Mouse (Mus musculus) adrenal gland, adult 8-10 months (tissue): ENCODE measurements at regions not wholly inside any gene's neighbourhood (a gene's known extent, or its start where the extent isn't known, plus 50 kb on each side); places are given as distances from the start of the nearest gene placed in this dataset.

Experiments
- DNase-seq: peaks from one replicate; pipeline ENCODE4 v3.0.0; 2022

GRCm38 (mm10) chr13:90292124-90292523 lies 202.7 kb upstream of the Xrcc4 start:
- no peak for DNase-seq

- DNase-seq: no peak
These were observed 191.6 kb upstream of the Xrcc4 start for GRCm38 (mm10) chr13:90280976-90281375.

DNA sequence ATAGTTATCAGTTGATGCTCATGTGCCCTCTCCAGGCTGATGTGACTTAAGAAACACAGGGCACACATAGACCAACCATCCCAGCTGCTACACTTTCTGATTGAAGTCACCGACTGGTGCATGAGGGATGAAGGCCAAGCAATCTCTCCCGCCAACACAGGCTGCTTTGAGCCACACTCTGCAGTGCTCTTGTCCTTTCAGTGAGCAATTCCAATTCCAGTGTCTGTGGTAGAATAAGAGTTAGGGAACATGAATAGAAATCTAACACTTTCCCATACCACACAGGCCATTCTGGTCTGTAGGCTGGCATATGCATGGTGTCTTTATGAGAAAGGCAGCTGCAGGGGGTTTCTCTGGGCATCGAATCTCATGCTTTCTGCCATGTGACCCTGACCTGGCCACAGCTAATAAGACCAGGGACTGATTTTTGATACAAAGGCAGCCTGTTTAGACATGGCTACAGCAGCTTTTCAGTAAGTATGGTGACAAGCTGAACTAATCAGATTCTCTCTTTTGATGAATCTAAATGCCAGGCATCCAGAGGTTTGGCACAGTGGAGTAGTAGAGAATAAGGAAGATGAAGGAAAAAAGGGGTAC lies 190.5 kb upstream of the Xrcc4 start:
- DNase-seq: no peak

GRCm38 (mm10) chr13:90279355-90279754 lies 189.9 kb upstream of the Xrcc4 start:
- no peak for DNase-seq

- DNase-seq: no peak
These were observed 169.8 kb upstream of the Xrcc4 start for GRCm38 (mm10) chr13:90259071-90259742.

GRCm38 (mm10) chr13:90252981-90253380 lies 163.6 kb upstream of the Xrcc4 start:
- DNase-seq: no peak

GRCm38 (mm10) chr13:90245997-90246765 lies 156.8 kb upstream of the Xrcc4 start:
- no peak for DNase-seq

- no peak for DNase-seq
These were observed 148.9 kb upstream of the Xrcc4 start for GRCm38 (mm10) chr13:90238331-90238730.

DNA sequence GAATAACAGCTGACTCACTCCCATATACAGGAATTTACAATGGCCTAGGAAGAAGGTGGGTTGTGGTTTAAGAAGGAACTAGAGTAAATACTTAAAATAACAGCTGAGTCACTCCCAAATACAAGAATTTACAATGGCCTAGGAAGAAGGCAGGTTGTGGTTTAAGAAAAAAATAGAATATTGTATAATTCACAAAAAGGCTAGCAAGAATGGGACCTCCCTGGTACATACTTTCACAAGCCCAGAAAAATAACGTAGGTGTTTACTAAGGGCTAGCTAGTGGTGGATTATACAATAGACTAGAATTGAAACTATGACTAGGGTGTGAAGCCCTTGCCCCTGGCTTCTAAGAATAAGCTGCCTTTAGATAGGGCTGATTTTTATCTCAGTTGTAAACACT lies 144.6 kb upstream of the Xrcc4 start:
- DNase-seq: no peak

DNA sequence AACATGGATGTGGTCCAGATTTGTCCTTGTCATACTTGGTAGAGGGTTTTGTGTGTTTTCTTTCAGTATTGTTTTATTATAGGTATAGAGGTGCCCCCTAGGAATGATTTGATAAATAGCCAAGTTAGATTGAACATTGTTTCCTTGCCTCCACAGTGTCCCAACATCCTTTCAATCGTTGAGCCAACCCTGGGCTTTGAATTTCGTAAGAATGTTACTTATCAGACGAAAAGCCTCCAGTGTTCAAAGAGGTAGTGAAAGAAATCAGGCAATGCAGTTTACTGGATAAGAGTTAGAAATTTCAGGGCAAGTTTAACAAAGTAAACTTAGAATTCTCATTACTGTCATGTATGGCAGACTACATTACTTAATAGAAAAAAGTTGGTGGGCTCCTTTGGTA lies 144.2 kb upstream of the Xrcc4 start:
- DNase-seq: no peak

- no peak for DNase-seq
These were observed 139.7 kb upstream of the Xrcc4 start for GRCm38 (mm10) chr13:90229106-90229505.

GRCm38 (mm10) chr13:90226212-90226611 lies 136.8 kb upstream of the Xrcc4 start:
- DNase-seq: no peak

- no peak for DNase-seq
These were observed 123.0 kb upstream of the Xrcc4 start for GRCm38 (mm10) chr13:90212390-90212789.

GRCm38 (mm10) chr13:90207875-90208274 lies 118.5 kb upstream of the Xrcc4 start:
- DNase-seq: no peak
